Comparison of ENCODE assay signal across 8 mouse cellular contexts in genomic region chr13:58007256-58008037, GRCm38 (mm10).
DNase-seq lines count a peak whose midpoint lies in the region; ATAC-seq lines count a peak whose summit lies in the region.

No protein-coding gene starts in this region.

- H3K27me3 ChIP-seq in heart, embryonic 13.5 days (replicated peaks): no peaks in the 10 kb centered on the region
- peaks cover 3% of the 10 kb centered on the region; the same call in 1 of the 2 replicates for H3K27me3 ChIP-seq in limb, embryonic 15.5 days

- H3K4me2 ChIP-seq in heart, embryonic 13.5 days: no peak overlapping the region
- H3K4me2 ChIP-seq in limb, embryonic 15.5 days: no peak overlapping the region

- H3K4me1 ChIP-seq in heart, embryonic 13.5 days: peaks cover 32% of the 10 kb centered on the region
- H3K4me1 ChIP-seq in limb, embryonic 15.5 days: 0 out of 2 replicates have a peak, but pooled peaks cover 3% of the 10 kb centered on the region

- H3K27ac ChIP-seq in heart, embryonic 13.5 days (replicated peaks): peak overlapping the region; percentile 51
- 0 out of 2 replicates have a peak overlapping the region, but pooled peaks have one; percentile 17 for H3K27ac ChIP-seq in limb, embryonic 15.5 days

- H3K4me3 ChIP-seq in heart, embryonic 13.5 days: no peak overlapping the region
- H3K4me3 ChIP-seq in limb, embryonic 15.5 days: no peak overlapping the region

- peak; percentile 8 for DNase-seq in urinary bladder, postnatal 14 days (ENCODE audit: low spot score)
- DNase-seq in urinary bladder, adult 18-20 months (ENCODE audit: low spot score in 2 of 2): no peak
- DNase-seq in right cerebral cortex, postnatal 4 days: no peak
- no peak for DNase-seq in layer of hippocampus, adult 11-12 months (ENCODE audit: low spot score)

- 0 out of 2 replicates have a peak, but pooled peaks cover 14% of the 10 kb centered on the region for H3K36me3 ChIP-seq in heart, embryonic 13.5 days
- H3K36me3 ChIP-seq in limb, embryonic 15.5 days: no peaks in the 10 kb centered on the region

- no peaks in the 10 kb centered on the region for H3K9me3 ChIP-seq in heart, embryonic 13.5 days
- H3K9me3 ChIP-seq in limb, embryonic 15.5 days: no peaks in the 10 kb centered on the region

- 57% methylated on average over 15 of the region's 16 CpGs for WGBS in heart, embryonic 13.5 days
- 49% methylated on average over 16 of the region's 16 CpGs for WGBS in limb, embryonic 15.5 days

- no peak overlapping the region for H3K9ac ChIP-seq in heart, embryonic 13.5 days
- no peak overlapping the region for H3K9ac ChIP-seq in limb, embryonic 15.5 days

- ATAC-seq in heart, embryonic 13.5 days (ENCODE audit: extremely low read depth, insufficient number of reproducible peaks, low FRiP score, low TSS enrichment): no peak
- ATAC-seq in limb, embryonic 15.5 days (ENCODE audit: insufficient number of reproducible peaks, low FRiP score, low TSS enrichment, low read depth): no peak
- ATAC-seq in CD4-positive, CD25-positive, alpha-beta regulatory T cell, adult 4 months: no peak
- ATAC-seq in cerebellum, adult (ENCODE audit: insufficient number of reproducible peaks, low FRiP score, low TSS enrichment): no peak
